Mouse (Mus musculus) limb, embryonic 11.5 days (tissue): ENCODE measurements around the gene Sorcs2. TPM values are rescaled to one million over a fixed set of nuclear protein-coding genes. Genes with fewer than 3 reads are reported as not detected.
A peak's percentile ranks its signal among the peaks of the same experiment; 100 is the strongest.
"Not testable (repeated sequence)": the region's sequence is repeated elsewhere in the genome, so short reads cannot be mapped to it uniquely, and the experiment has no call there.

Experiments used
- ATAC-seq: fragments of 200-750 bp; cut with Nextera tagmentation; 2 replicates; pipeline ENCODE4 v1.8.0; 2017; ENCODE audit warnings: low read depth; ENCODE audit not compliant: insufficient number of reproducible peaks, low FRiP score, low TSS enrichment
- DNase-seq: peaks from one replicate; pipeline ENCODE4 v3.0.0-alpha.2; 2015; ENCODE audit warnings: low spot score
- H3K27ac ChIP-seq: fragments of 300-500 bp; sonication (generic); replicated peaks from 2 replicates; pipeline ENCODE4 v1.5.1; 2014; ENCODE audit warnings: low read depth, mild to moderate bottlenecking, low read length
- H3K27me3 ChIP-seq: fragments of 300-500 bp; sonication (generic); 2 replicates; pipeline ENCODE4 v1.6.1; 2014; ENCODE audit warnings: mild to moderate bottlenecking, low read length, mixed read lengths; ENCODE audit not compliant: control insufficient read depth, insufficient read depth
- H3K36me3 ChIP-seq: fragments of 300-500 bp; sonication (generic); 2 replicates; pipeline ENCODE4 v1.6.1; 2014; ENCODE audit warnings: mild to moderate bottlenecking, low read length, moderate library complexity, mixed read lengths; ENCODE audit not compliant: control insufficient read depth, insufficient read depth
- H3K4me1 ChIP-seq: fragments of 300-500 bp; sonication (generic); 2 replicates; pipeline ENCODE4 v1.6.1; 2014; ENCODE audit warnings: low read length, mixed read lengths; ENCODE audit not compliant: control insufficient read depth, insufficient read depth
- H3K4me2 ChIP-seq: fragments of 300-500 bp; sonication (generic); 2 replicates; pipeline ENCODE4 v1.6.1; 2014; ENCODE audit warnings: low read depth, mild to moderate bottlenecking, moderate library complexity; ENCODE audit not compliant: severe bottlenecking
- H3K4me3 ChIP-seq: fragments of 300-500 bp; sonication (generic); 2 replicates; pipeline ENCODE4 v1.5.1; 2014; ENCODE audit warnings: low read depth, low read length
- H3K9ac ChIP-seq: fragments of 300-500 bp; sonication (generic); 2 replicates; pipeline ENCODE4 v1.6.1; 2014; ENCODE audit warnings: mild to moderate bottlenecking, low read length
- H3K9me3 ChIP-seq: fragments of 300-500 bp; sonication (generic); 2 replicates; pipeline ENCODE4 v1.6.1; 2016; ENCODE audit warnings: low read length; ENCODE audit not compliant: control insufficient read depth
- WGBS: fragments of 180-500 bp; shearing (Covaris S2); extraction: QIAGEN DNeasy Blood & Tissue Kit; methylation state at CpG from one replicate; pipeline ENCODE4 v1.1.7; 2014; 5-methylcytosine and 5-hydroxymethylcytosine counted together
- polyA plus RNA-seq: library from polyadenylated mRNA; unstranded; fragments of >200 nt; fragmentation: Nextera tagmentation; extraction: Ambion mirVana; gene quantifications from 2 replicates; pipeline ENCODE4 v1.2.1, GENCODE M21; 2014

The Sorcs2 gene
- polyA plus RNA-seq, 1 experiment from 2014 or later: 6.4 TPM

DNA sequence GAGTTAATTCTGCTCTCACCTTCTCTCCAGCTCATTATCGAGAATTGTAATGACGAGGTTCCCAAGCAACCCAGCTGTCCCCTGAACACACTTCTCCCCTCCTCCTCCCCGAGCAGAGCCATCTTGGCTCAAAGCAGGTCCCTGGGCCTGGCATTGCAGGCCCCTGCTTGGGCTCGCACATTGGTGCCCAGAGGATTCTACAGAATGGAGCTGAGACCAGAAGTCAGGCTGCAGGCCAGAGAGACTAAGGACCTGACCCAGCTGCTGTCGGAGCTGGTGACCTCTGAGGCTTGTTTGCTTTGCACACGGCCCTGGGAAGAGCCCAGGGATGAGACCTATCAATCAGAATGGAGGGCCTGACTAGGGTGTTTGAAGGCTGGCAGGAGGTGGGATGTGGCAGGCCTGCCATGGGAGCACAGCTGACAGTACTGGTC, 138.2 kb downstream of the Sorcs2 start:
- no peak for DNase-seq
- WGBS: 36% methylated on average over 6 of the region's 6 CpGs

DNA sequence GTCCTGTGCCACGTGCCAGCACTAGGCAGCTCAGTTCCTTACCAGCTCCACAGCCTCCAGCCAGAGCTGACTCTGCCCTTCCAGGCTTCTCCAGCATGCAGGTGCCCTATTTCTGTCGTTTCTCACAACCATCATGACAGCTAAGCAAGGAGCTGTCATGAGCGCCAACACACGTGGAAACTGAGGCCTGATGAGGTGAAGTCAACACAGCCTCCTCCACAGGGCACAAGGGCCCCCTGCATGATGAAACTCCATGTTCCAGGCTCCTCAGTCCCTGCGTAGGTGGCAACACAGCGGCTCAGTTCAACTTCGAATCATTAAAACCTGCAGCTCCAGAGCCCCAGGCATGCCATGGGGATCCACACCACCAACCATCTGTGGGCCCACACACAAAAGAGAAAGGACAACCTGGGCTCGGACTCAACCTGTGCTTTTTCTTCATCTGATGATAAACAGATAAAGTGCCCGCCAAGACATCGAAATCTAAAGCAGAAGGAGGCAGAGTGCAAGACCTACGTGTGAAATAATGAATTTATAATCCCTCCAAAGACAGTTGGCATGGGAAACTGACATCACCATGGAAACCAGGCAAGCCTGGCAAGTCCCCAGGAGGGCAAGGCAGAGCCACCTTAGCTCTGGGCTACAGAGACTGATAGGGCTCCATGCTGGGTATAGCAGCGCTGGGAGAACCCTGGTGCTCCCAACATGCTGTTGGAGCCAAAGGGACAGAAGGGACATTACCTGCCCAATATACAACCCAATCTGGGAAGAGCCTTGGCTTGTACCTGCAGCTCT, 139.4 kb downstream of the Sorcs2 start:
- 87% methylated on average over 12 of the region's 12 CpGs for WGBS
- ATAC-seq (no peak), DNase-seq (no peak)
- no peak overlapping the region for H3K27ac ChIP-seq
- no peaks in the 10 kb centered on the region for H3K27me3 ChIP-seq
- H3K9ac ChIP-seq: no peak overlapping the region
- no peaks in the 10 kb centered on the region; the same call in 1 of the 2 replicates for H3K9me3 ChIP-seq
- peaks cover 7% of the 10 kb centered on the region for H3K4me1 ChIP-seq
- no peaks in the 10 kb centered on the region for H3K36me3 ChIP-seq
- H3K4me2 ChIP-seq: no peak overlapping the region
- no peak overlapping the region for H3K4me3 ChIP-seq

More for the DNA sequence above, 138.2 kb downstream of the Sorcs2 start:
- H3K4me3 ChIP-seq: no peak overlapping the region
- no peak overlapping the region for H3K9ac ChIP-seq
- no peak; the same call in 1 of the 2 replicates for ATAC-seq
- H3K4me2 ChIP-seq: no peak overlapping the region
- H3K36me3 ChIP-seq: no peaks in the 10 kb centered on the region
- peaks cover 5% of the 10 kb centered on the region for H3K4me1 ChIP-seq
- H3K9me3 ChIP-seq: no peaks in the 10 kb centered on the region; the same call in 1 of the 2 replicates
- H3K27ac ChIP-seq: no peak overlapping the region
- no peaks in the 10 kb centered on the region for H3K27me3 ChIP-seq

DNA sequence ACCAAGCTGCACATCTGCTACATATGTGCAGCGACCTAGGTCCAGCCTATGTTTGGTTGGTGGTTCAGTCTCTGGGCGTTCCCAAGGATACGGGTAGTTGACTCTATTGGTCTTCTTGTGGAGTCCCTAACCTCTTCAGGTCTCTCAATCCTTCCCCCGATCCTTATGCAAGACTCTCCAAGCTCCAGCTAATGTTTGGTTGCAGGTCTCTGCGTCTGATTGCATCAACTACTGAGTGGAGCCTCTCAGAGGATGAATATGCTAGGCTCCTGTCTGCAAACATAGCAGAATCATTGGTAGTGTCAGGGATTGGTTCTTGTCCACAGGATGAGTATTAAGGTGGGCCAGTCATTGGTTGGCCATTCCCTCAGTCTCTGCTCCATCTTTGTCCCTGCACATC, 140.9 kb downstream of the Sorcs2 start:
- H3K4me2 ChIP-seq: no peak overlapping the region
- 94% methylated on average over 5 of the region's 5 CpGs for WGBS
- no peak for DNase-seq
- no peaks in the 10 kb centered on the region; the same call in 1 of the 2 replicates for H3K9me3 ChIP-seq
- H3K9ac ChIP-seq: no peak overlapping the region
- H3K36me3 ChIP-seq: no peaks in the 10 kb centered on the region
- peaks cover 7% of the 10 kb centered on the region for H3K4me1 ChIP-seq
- H3K27ac ChIP-seq: no peak overlapping the region
- no peak for ATAC-seq
- no peaks in the 10 kb centered on the region for H3K27me3 ChIP-seq
- H3K4me3 ChIP-seq: no peak overlapping the region

DNA sequence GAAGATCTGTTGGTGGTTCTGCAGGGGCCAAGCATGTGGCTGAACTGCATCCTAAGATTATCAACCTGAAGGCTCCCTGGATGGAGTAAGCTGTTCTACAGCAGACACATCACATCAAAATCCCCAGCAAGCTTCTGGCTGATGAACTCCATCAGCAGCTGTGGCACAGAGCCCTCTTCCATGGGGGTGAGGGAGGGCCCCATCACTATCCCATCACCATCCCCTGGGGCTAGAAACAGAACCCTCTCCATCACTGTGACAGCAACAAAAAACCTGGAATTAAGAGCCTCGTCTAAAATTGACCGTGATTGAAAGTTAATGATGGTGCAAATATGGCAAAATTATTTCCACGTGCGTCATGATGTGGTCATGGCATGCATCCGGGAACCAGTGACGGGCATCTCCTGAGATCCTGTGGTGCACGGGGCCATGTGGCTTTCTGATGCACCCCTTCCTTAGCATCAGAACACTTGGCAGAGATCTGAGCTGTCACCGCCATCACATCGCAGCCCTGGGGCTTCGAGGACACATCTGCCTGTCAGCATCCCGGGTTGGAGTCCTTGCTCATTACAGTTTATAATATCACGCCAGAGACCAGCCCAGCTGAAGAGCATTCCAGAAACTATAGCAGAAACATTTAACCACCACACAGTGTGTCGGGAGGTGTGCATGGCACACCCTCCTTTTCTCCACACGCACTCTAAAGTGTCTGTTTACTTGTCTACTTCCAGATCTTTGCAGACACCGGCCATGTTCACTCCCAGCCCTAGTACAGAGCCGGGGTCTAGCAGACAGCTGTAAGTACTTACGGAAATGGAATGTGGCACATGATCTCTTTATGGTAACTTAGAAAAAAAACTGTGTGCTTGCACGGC, 143.1 kb downstream of the Sorcs2 start:
- no peaks in the 10 kb centered on the region for H3K27me3 ChIP-seq
- H3K4me3 ChIP-seq: no peak overlapping the region
- peaks cover 5% of the 10 kb centered on the region for H3K4me1 ChIP-seq
- H3K9me3 ChIP-seq: no peaks in the 10 kb centered on the region; the same call in 1 of the 2 replicates
- H3K27ac ChIP-seq: no peak overlapping the region
- H3K4me2 ChIP-seq: no peak overlapping the region
- peak; percentile 46 for DNase-seq
- peak; percentile 63 for ATAC-seq
- 54% methylated on average over 18 of the region's 18 CpGs for WGBS
- H3K9ac ChIP-seq: no peak overlapping the region
- H3K36me3 ChIP-seq: no peaks in the 10 kb centered on the region

DNA sequence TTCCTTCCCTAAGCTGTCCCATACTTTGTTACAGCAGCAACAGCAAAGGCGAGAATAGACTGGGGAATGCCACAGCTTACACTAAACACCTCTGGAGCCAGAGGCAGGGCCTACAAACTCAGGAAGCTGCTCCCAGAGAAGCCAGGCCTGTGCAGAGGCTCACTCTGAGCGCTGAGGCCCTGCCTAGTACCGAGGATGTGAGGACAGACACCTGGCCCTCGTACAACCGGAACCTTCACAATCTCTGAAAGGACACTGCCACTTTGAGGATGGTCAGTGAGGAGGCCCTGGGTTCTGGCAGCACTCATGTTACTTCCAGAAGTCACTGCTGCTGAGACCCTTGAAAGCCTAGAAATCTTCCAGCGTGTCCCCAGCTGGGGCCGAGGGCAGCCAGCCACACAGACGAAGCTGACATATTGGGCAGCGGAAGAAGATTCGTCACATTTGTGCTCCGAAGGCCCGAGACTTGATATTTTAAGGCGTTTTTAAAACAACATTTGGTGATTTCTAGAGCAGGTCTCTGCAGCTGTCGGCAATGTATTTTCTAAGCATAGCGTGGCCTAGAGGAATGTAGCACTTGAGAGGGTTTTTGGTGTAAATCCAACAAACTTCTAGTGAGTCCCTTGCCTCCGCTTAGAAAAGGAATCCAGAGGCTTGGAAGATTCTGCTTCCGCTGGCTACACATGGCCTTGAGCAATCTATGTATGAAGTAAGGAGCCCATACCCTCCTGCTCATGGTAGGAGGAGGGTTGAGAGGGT, 145.0 kb downstream of the Sorcs2 start:
- Histone ChIP-seq H3K4me2 (no peak overlapping the region), H3K4me3 (no peak overlapping the region), H3K4me1 (peaks cover 5% of the 10 kb centered on the region), H3K27ac (no peak overlapping the region), H3K9me3 (no peaks in the 10 kb centered on the region), H3K9ac (no peak overlapping the region), H3K36me3 (no peaks in the 10 kb centered on the region), H3K27me3 (no peaks in the 10 kb centered on the region)
- ATAC-seq: no peak
- WGBS: 87% methylated on average over 17 of the region's 17 CpGs
- DNase-seq: no peak

DNA sequence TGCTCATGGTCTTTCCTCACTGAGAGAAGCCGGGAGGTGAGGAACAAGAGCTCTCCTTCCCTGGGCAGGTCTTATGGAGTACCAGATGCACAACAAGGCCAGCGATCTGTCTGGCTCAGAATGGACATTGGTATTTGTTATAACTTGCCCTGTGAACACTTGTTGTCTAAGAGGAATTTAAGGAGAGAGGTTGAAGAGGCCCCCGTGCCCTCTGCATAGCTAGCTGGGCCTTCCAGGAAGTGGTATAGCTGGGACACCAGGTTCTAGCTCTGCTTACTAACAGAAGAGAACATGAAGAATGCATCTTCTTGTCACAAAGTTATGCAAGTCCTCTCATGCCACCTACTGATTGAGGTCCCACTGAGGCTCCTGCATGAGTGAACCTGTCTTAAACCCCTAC, 149.9 kb downstream of the Sorcs2 start:
- no peak overlapping the region for H3K4me2 ChIP-seq
- DNase-seq: no peak
- H3K4me1 ChIP-seq: no peaks in the 10 kb centered on the region; the same call in 1 of the 2 replicates
- H3K27ac ChIP-seq: no peak overlapping the region
- no peak for ATAC-seq
- H3K9ac ChIP-seq: no peak overlapping the region
- WGBS: 81% methylated on average over 3 of the region's 3 CpGs
- no peaks in the 10 kb centered on the region for H3K36me3 ChIP-seq
- no peaks in the 10 kb centered on the region for H3K27me3 ChIP-seq
- H3K9me3 ChIP-seq: no peaks in the 10 kb centered on the region
- H3K4me3 ChIP-seq: no peak overlapping the region

DNA sequence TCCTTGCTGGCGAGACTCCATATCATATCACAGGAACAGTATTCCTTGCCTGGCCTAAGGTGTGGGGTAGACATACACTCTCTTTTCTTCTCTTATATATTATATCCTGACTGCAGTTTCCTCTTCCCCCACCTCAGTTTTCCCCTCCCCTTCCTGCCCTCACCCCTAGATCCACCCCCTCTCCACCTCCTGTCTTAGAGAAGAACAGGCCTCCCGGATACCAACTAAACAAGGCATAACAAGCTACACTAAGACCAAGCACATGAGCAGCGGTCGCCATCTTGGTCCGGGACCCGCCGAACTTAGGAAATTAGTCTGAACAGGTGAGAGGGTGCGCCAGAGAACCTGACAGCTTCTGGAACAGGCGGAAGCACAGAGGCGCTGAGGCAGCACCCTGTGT, 160.4 kb downstream of the Sorcs2 start:
- not testable (repeated sequence) for H3K9me3 ChIP-seq, H3K4me3 ChIP-seq, H3K36me3 ChIP-seq, H3K4me2 ChIP-seq, ATAC-seq, H3K27ac ChIP-seq, DNase-seq, H3K27me3 ChIP-seq, H3K4me1 ChIP-seq, H3K9ac ChIP-seq
- 95% methylated on average over 8 of the region's 10 CpGs for WGBS

DNA sequence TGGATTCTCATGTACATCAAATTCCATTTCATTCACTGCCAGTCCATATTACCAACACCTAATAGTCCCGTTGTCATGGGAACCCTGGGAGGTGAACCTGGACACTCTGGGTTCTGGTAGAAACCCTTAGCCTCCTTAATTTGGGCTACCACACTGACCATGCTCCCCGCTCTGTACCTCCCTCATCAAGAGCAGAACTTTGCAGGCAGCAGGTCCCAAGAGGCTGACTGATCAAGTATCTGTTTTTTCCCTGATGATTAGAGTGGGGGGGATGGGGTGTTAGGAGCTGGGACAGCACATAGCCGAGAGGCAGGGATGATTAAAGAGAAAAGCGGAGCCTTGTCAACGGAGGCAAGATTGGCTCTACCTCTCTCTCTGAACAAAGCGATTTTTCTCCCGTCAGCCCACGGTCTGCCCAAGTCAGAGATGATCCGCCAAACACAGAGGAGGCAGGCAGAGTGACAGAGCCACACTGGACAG, 167.6 kb downstream of the Sorcs2 start:
- ATAC-seq: no peak
- 62% methylated on average over 9 of the region's 9 CpGs for WGBS
- no peaks in the 10 kb centered on the region for H3K9me3 ChIP-seq
- H3K36me3 ChIP-seq: no peaks in the 10 kb centered on the region
- H3K4me3 ChIP-seq: no peak overlapping the region
- DNase-seq: no peak
- no peak overlapping the region for H3K27ac ChIP-seq
- peaks cover 11% of the 10 kb centered on the region; the same call in 1 of the 2 replicates for H3K4me1 ChIP-seq
- no peaks in the 10 kb centered on the region for H3K27me3 ChIP-seq
- H3K9ac ChIP-seq: no peak overlapping the region
- H3K4me2 ChIP-seq: no peak overlapping the region
